Mouse (Mus musculus): ENCODE results near the gene Brap.

DNA sequence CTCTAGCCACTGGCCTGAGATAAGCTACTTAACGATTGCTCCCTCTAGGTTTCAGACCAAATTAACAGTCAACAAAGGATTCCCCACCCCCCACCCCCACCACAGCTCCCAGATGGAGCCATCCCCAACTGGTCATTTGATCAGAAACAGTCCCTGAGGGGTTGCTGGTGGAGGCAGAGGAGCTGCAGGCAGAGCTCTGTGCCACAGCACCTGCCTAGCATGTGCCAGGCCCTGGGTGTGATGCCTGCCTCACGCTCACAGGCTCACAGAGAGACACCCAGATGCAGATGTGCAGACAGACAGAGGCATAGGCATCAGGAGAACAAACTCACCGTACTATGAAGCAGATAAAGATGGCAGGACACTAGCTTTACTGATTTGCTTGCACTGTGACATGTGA lies 27.6 kb upstream of the Brap start:
- TF ChIP-seq CTCF (conservative IDR thresholded peaks at IDR 0.05; ENCODE audit: low read length) = no peak
- TF ChIP-seq POU5F1 (IDR thresholded peaks at IDR 0.05; ENCODE audit: borderline replicate concordance, low read length) = no peak
- TF ChIP-seq NANOG (IDR thresholded peaks at IDR 0.05; ENCODE audit: borderline replicate concordance, low read length) = no peak
